Mouse (Mus musculus): ENCODE data around the gene Pgap3.

- 0 out of 2 replicates have a peak, but pooled peaks have one; percentile 17 for TF ChIP-seq EP300 (IDR thresholded peaks at IDR 0.05)
- TF ChIP-seq CTCF (IDR thresholded peaks at IDR 0.05) = no peak
Observed at GRCm38 (mm10) chr11:98446562-98447474, 46.5 kb upstream of the Pgap3 start.
